Mouse (Mus musculus): Measurements from ENCODE around the gene Exoc6. TPM values are rescaled to one million over a fixed set of nuclear protein-coding genes. Genes with fewer than 3 reads are reported as not detected.
A peak's percentile ranks its signal among the peaks of the same experiment; 100 is the strongest.

Exoc6 gene
- polyA plus RNA-seq, 2 experiments = 17.3 to 31.6 TPM

DNA sequence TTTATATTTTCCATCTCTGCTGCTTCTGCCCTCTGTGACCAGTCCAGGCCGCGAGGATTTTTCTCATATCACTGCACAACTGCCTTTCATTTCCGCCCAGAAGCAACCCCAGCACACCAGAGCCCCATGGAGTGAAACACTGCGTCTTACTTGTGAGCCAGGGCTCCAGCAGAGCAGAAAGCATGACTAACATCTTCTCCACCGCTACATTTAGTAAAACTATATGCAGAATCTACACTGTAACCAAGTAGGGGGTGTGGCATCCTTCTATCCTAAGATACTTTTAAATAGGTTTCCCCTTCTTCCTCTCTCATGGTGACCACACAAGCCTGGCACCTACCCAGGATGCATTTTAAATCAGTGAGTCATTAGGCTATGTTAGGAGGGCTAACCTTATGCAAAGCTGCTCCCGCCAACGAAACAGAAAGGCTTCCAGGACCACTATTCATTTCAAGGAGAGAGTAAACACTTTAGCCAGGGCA, 35.4 kb upstream of the Exoc6 start:
- no peak for DNase-seq (ENCODE audit: low read depth in 3 of 3, low spot score in 3 of 3)
- H3K9me3 ChIP-seq (ENCODE audit: control insufficient read depth, low read length) = no peaks in the 10 kb centered on the region
- H3K27ac ChIP-seq = no peak overlapping the region
- no peak overlapping the region for H3K4me3 ChIP-seq (ENCODE audit: insufficient read depth in 1 of 2, low read depth in 2 of 2, low read length in 2 of 2)
- WGBS (ENCODE audit: insufficient replicate concordance) = 38% methylated on average over 7 of the region's 7 CpGs
- no peak overlapping the region for H3K4me2 ChIP-seq (ENCODE audit: low read depth)
- no peaks in the 10 kb centered on the region for H3K27me3 ChIP-seq (ENCODE audit: control insufficient read depth, insufficient read depth, low read length)
- H3K9ac ChIP-seq (replicated peaks) = no peak overlapping the region
- no peak for ATAC-seq (ENCODE audit: insufficient read depth)
- no peaks in the 10 kb centered on the region for H3K36me3 ChIP-seq (replicated peaks; ENCODE audit: control insufficient read depth, insufficient read depth, low read depth)
- H3K4me1 ChIP-seq (replicated peaks; ENCODE audit: control insufficient read depth in 2 of 2, insufficient read depth in 2 of 2, low read length in 1 of 2) = peaks cover 7 to 19% of the 10 kb centered on the region in 2 experiments
- TF ChIP-seq EP300 (IDR thresholded peaks at IDR 0.05; ENCODE audit: low read depth) (no peak), CTCF (IDR thresholded peaks at IDR 0.05; ENCODE audit: low read depth) (no peak)

DNA sequence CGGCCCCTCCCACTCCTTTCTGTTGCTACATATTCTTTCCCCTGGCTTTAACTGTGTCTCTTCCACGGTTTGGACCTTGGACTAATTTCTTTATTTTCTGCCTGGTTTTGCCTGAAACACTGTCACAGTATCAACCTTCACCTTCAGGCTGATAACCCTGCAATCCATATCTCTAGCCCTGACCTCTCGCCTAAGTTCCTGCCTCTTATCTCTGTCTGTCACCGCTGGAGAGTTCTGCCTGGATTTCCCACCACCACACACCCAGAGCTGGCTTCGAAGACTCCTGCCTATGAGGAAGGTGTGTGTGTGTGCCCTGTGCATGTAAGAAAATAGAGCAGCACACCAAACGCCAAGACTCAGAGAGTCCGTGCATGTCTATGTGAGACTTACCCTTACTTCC, 32.8 kb upstream of the Exoc6 start:
- H3K27ac ChIP-seq = no peak overlapping the region
- H3K27me3 ChIP-seq (ENCODE audit: control insufficient read depth, insufficient read depth, low read length) = no peaks in the 10 kb centered on the region
- peak overlapping the region; percentile 8; the same call in 1 of the 2 replicates for H3K4me2 ChIP-seq (ENCODE audit: low read depth)
- H3K36me3 ChIP-seq (replicated peaks; ENCODE audit: control insufficient read depth, insufficient read depth, low read depth) = no peaks in the 10 kb centered on the region
- DNase-seq (ENCODE audit: low read depth in 3 of 3, low spot score in 3 of 3) (no peak), ATAC-seq (ENCODE audit: insufficient read depth) (peak; percentile 58; the same call in 1 of the 2 replicates)
- H3K9me3 ChIP-seq (ENCODE audit: control insufficient read depth, low read length) = no peaks in the 10 kb centered on the region
- peaks cover 18 to 33% of the 10 kb centered on the region in 2 experiments for H3K4me1 ChIP-seq (replicated peaks; ENCODE audit: control insufficient read depth in 2 of 2, insufficient read depth in 2 of 2, low read length in 1 of 2)
- peak; percentile 52 for TF ChIP-seq EP300 (IDR thresholded peaks at IDR 0.05; ENCODE audit: low read depth)
- no peak for TF ChIP-seq CTCF (IDR thresholded peaks at IDR 0.05; ENCODE audit: low read depth)
- H3K9ac ChIP-seq (replicated peaks) = no peak overlapping the region
- no peak overlapping the region for H3K4me3 ChIP-seq (ENCODE audit: insufficient read depth in 1 of 2, low read depth in 2 of 2, low read length in 2 of 2)
- 8% methylated on average over 7 of the region's 7 CpGs for WGBS (ENCODE audit: insufficient replicate concordance)

DNA sequence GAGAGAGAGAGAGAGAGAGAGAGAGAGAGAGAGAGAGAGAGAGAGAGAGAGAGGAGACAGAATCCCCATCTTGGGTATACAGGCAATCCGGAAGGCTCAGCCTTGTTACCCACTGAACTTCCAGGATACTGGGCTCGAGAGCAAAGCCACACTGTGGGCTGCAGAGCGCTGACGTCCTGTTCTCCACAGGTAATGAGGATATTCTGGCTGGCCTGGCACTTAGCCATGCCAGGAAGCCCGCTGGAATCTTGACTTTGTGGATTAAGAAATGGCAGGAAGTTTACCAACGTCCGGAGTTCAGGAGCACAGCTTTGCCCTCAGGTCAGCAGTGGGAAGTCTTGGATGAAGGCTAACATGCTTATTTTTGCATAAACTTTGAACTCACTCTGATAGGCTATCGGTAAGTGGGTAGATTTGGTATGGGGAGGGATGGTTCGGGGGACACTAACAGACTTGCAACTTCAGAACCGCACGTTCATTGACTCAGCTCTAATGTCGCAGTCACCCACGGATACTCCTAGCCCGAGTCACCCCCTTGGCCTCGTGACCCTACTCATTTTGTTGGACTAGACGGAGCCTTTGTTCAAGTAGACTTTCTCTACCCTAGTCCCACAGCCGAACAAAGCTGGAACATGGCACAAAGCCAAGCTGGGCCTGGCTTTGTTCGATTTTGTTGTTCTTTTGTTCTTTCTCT, 29.3 kb upstream of the Exoc6 start:
- peaks cover 18 to 39% of the 10 kb centered on the region in 2 experiments for H3K4me1 ChIP-seq (replicated peaks; ENCODE audit: control insufficient read depth in 2 of 2, insufficient read depth in 2 of 2, low read length in 1 of 2)
- ATAC-seq (ENCODE audit: insufficient read depth) (no peak), DNase-seq (ENCODE audit: low read depth in 3 of 3, low spot score in 3 of 3) (no peak)
- H3K27me3 ChIP-seq (ENCODE audit: control insufficient read depth, insufficient read depth, low read length) = no peaks in the 10 kb centered on the region
- H3K36me3 ChIP-seq (replicated peaks; ENCODE audit: control insufficient read depth, insufficient read depth, low read depth) = no peaks in the 10 kb centered on the region
- no peak for TF ChIP-seq EP300 (IDR thresholded peaks at IDR 0.05; ENCODE audit: low read depth)
- TF ChIP-seq CTCF (IDR thresholded peaks at IDR 0.05; ENCODE audit: low read depth) = no peak
- H3K27ac ChIP-seq = no peak overlapping the region
- WGBS (ENCODE audit: insufficient replicate concordance) = 52% methylated on average over 18 of the region's 18 CpGs
- no peak overlapping the region for H3K4me3 ChIP-seq (ENCODE audit: insufficient read depth in 1 of 2, low read depth in 2 of 2, low read length in 2 of 2)
- H3K9ac ChIP-seq (replicated peaks) = no peak overlapping the region
- H3K4me2 ChIP-seq (ENCODE audit: low read depth) = no peak overlapping the region
- no peaks in the 10 kb centered on the region for H3K9me3 ChIP-seq (ENCODE audit: control insufficient read depth, low read length)

DNA sequence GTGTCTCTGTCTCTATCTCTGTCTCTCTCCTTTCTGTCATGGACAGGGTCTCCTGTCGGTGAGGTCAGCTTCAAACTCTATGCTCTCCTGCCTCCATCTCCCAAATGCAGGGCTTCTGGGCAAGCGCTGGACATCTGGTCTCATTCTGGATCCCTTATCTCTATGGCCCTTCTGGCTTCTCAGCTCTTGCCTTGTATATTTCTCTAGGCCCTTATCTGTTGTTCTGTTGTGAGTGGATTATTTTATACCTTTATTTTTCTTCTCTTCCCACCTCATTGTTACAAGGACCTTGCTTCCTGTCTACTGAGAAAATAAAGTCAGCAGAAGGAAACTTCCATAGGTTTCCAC, 28.8 kb upstream of the Exoc6 start:
- Histone ChIP-seq H3K27ac (no peak overlapping the region), H3K9ac (replicated peaks) (no peak overlapping the region), H3K27me3 (ENCODE audit: control insufficient read depth, insufficient read depth, low read length) (no peaks in the 10 kb centered on the region), H3K36me3 (replicated peaks; ENCODE audit: control insufficient read depth, insufficient read depth, low read depth) (no peaks in the 10 kb centered on the region), H3K4me2 (ENCODE audit: low read depth) (peak overlapping the region; percentile 8; the same call in 1 of the 2 replicates), H3K9me3 (ENCODE audit: control insufficient read depth, low read length) (no peaks in the 10 kb centered on the region), H3K4me1 (replicated peaks; ENCODE audit: control insufficient read depth in 2 of 2, insufficient read depth in 2 of 2, low read length in 1 of 2) (peaks cover 18 to 37% of the 10 kb centered on the region in 2 experiments), H3K4me3 (ENCODE audit: insufficient read depth in 1 of 2, low read depth in 2 of 2, low read length in 2 of 2) (no peak overlapping the region)
- ATAC-seq (ENCODE audit: insufficient read depth) = no peak
- DNase-seq (ENCODE audit: low read depth in 3 of 3, low spot score in 3 of 3) = no peak
- TF ChIP-seq CTCF (IDR thresholded peaks at IDR 0.05; ENCODE audit: low read depth) (no peak), EP300 (IDR thresholded peaks at IDR 0.05; ENCODE audit: low read depth) (peak; percentile 17; the same call in 1 of the 2 replicates)
- 10% methylated on average over 2 of the region's 2 CpGs for WGBS (ENCODE audit: insufficient replicate concordance)

DNA sequence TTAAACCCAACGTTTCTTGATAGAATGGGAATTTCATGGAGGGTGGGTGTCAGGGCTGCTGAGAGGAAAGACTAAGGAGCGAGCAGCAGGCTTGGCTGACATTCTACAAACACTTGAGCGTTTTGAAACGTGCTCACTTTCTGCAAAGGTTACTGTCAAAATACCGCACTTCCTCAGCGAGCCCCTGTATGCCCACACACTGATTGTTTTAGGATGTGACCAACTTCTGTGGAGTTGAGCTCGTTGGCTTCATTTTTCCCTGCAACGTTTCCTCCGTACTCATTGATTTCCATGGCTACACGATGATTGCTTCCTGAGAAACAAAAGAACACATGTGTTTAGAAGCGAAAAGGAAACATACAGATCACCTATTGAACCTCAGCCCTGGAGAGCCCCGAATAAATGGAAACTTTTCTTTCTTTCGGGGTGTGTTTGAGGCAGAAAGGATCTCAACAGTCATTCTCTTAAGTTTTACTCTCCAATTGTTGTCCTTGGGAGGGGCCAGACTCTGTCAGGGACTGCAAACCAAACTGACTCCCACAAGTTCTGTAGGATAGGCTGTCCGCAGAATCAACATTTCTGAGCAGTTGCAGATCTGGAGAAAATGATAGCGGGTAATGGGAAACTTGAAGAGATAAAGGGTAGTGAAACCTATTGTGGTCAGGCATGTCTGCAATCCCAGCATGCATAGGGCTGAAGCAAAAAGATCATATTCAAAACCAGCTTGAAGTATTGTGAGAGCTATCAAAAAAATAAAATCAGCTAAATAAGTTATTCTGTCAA, 26.7 kb upstream of the Exoc6 start:
- H3K4me1 ChIP-seq (replicated peaks; ENCODE audit: control insufficient read depth in 2 of 2, insufficient read depth in 2 of 2, low read length in 1 of 2) = peaks cover 17 to 36% of the 10 kb centered on the region in 2 experiments
- H3K4me3 ChIP-seq (ENCODE audit: insufficient read depth in 1 of 2, low read depth in 2 of 2, low read length in 2 of 2) = no peak overlapping the region
- peak overlapping the region; percentile 12 for H3K4me2 ChIP-seq (ENCODE audit: low read depth)
- no peaks in the 10 kb centered on the region for H3K9me3 ChIP-seq (ENCODE audit: control insufficient read depth, low read length)
- no peaks in the 10 kb centered on the region for H3K27me3 ChIP-seq (ENCODE audit: control insufficient read depth, insufficient read depth, low read length)
- TF ChIP-seq EP300 (IDR thresholded peaks at IDR 0.05; ENCODE audit: low read depth) (peak; percentile 53), CTCF (IDR thresholded peaks at IDR 0.05; ENCODE audit: low read depth) (no peak)
- no peak overlapping the region for H3K27ac ChIP-seq
- H3K36me3 ChIP-seq (replicated peaks; ENCODE audit: control insufficient read depth, insufficient read depth, low read depth) = no peaks in the 10 kb centered on the region
- DNase-seq (ENCODE audit: low read depth in 3 of 3, low spot score in 3 of 3) = no peak
- peak; percentile 72 for ATAC-seq (ENCODE audit: insufficient read depth)
- no peak overlapping the region for H3K9ac ChIP-seq (replicated peaks)
- WGBS (ENCODE audit: insufficient replicate concordance) = 8% methylated on average over 15 of the region's 15 CpGs
